Mouse (Mus musculus): ENCODE measurements around the gene Edn1.

DNA sequence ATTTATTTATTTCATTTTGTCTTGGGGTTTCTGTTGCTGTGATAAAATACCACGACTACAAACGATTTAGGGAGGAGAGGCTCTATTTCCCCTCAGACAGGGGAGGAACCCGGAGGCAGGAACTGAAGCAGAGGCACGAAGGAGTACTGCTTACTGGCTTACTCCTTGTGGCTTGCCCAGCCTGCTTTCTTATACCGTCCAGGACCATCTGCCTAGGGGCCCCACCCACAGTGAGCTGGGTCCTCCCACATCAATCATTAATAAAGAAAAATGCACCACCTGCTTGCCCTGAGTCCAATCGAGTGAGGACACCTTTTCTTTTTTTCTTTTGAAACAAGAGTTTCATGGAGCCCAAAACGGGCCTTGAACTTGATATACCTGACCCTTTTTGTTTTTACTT is 44.2 kb downstream of the Edn1 start:
- TF ChIP-seq POLR2A (IDR thresholded peaks at IDR 0.05; ENCODE audit: extremely low read depth, insufficient read depth, low read length): no peak
- TF ChIP-seq CTCF (IDR thresholded peaks at IDR 0.05; ENCODE audit: extremely low read depth, insufficient read depth, low read length): no peak

Measured in cortical plate, adult 2 months (tissue).